Mouse (Mus musculus) liver, embryonic 14.5 days (tissue): ENCODE data around the gene Scrn3. TPM values are rescaled to one million over a fixed set of nuclear protein-coding genes. Genes with fewer than 3 reads are reported as not detected.

ENCODE experiments used
- ATAC-seq: fragments of 200-750 bp; cut with Nextera tagmentation; 2 replicates; pipeline ENCODE4 v1.8.0; 2017; ENCODE audit warnings: moderate number of reproducible peaks, mild to moderate bottlenecking, moderate library complexity; ENCODE audit not compliant: insufficient read depth
- DNase-seq, 3 experiments: peaks; one replicate each; pipeline ENCODE4 v3.0.0-alpha.2; 2012 to 2013; ENCODE audit warnings: low read depth in 3 of 3, low spot score in 3 of 3
- H3K27ac ChIP-seq: fragments of 300-500 bp; sonication (generic); 2 replicates; pipeline ENCODE4 v1.5.1; 2014; ENCODE audit warnings: moderate library complexity, mild to moderate bottlenecking, control low read depth, inconsistent platforms
- H3K27me3 ChIP-seq: fragments of 300-500 bp; sonication (generic); 2 replicates; pipeline ENCODE4 v1.6.1; 2014; ENCODE audit warnings: mild to moderate bottlenecking, low read length, moderate library complexity; ENCODE audit not compliant: control insufficient read depth, insufficient read depth
- H3K36me3 ChIP-seq: fragments of 300-500 bp; sonication (generic); replicated peaks from 2 replicates; pipeline ENCODE4 v1.6.1; 2014; ENCODE audit warnings: low read depth; ENCODE audit not compliant: control insufficient read depth, insufficient read depth
- H3K4me1 ChIP-seq, 2 experiments: fragments of 200-500 bp in 1 of 2; fragments of 300-500 bp in 1 of 2; sonication (generic) in 1 of 2; replicated peaks; 2 replicates each; pipeline ENCODE4 v1.6.1; 2012 to 2014; ENCODE audit warnings: antibody characterized with exemption in 1 of 2, inconsistent platforms in 1 of 2, low read length in 1 of 2; ENCODE audit not compliant: control insufficient read depth in 2 of 2, insufficient read depth in 2 of 2
- H3K4me2 ChIP-seq: fragments of 300-500 bp; sonication (generic); 2 replicates; pipeline ENCODE4 v1.6.1; 2014; ENCODE audit warnings: low read depth, mild to moderate bottlenecking, control low read depth, moderate library complexity
- H3K4me3 ChIP-seq, 2 experiments: fragments of 200-500 bp in 1 of 2; fragments of 300-500 bp in 1 of 2; sonication (generic) in 1 of 2; 2 replicates each; pipeline ENCODE4 v1.5.1; 2012 to 2014; ENCODE audit warnings: low read depth in 2 of 2, low read length in 2 of 2, mild to moderate bottlenecking in 2 of 2, control low read depth in 1 of 2, inconsistent platforms in 1 of 2, moderate library complexity in 1 of 2; ENCODE audit not compliant: insufficient read depth in 1 of 2
- H3K9ac ChIP-seq: fragments of 300-500 bp; sonication (generic); replicated peaks from 2 replicates; pipeline ENCODE4 v1.6.1; 2014; ENCODE audit warnings: mild to moderate bottlenecking, control low read depth, moderate library complexity
- H3K9me3 ChIP-seq: fragments of 300-500 bp; sonication (generic); 2 replicates; pipeline ENCODE4 v1.6.1; 2016; ENCODE audit warnings: low read length, mixed read lengths; ENCODE audit not compliant: control insufficient read depth
- CTCF ChIP-seq: IDR thresholded peaks from 2 replicates; pipeline ENCODE4 v1.5.1; 2016; ENCODE audit warnings: antibody characterized with exemption, low read depth, control low read depth
- EP300 ChIP-seq: IDR thresholded peaks from 2 replicates; pipeline ENCODE4 v1.6.1; 2016; ENCODE audit warnings: antibody characterized with exemption, low read depth
- WGBS: fragments of 180-500 bp; shearing (Covaris S2); extraction: QIAGEN DNeasy Blood & Tissue Kit; methylation state at CpG from one replicate; pipeline ENCODE4 v1.1.7; 2014; ENCODE audit not compliant: insufficient replicate concordance; 5-methylcytosine and 5-hydroxymethylcytosine counted together
- polyA plus RNA-seq, 2 experiments: library from polyadenylated mRNA; depleted of rRNA in 1 of 2; stranded (reverse) in 1 of 2; unstranded in 1 of 2; fragments of >200 nt; fragmentation: Nextera tagmentation in 1 of 2; extraction: Ambion mirVana in 1 of 2; gene quantifications; 2 replicates each; pipeline versions ENCODE4 v1.2.1 to v1.2.3; 2012 to 2014

Gene Scrn3
- polyA plus RNA-seq, 2 experiments = 20.1 to 22.4 TPM

- Histone ChIP-seq H3K36me3 (peaks cover 36% of the 10 kb centered on the region), H3K4me3 (no peak overlapping the region), H3K27ac (no peak overlapping the region), H3K27me3 (no peaks in the 10 kb centered on the region), H3K4me1 (peaks cover 21 to 28% of the 10 kb centered on the region in 2 experiments), H3K4me2 (no peak overlapping the region), H3K9me3 (no peaks in the 10 kb centered on the region), H3K9ac (no peak overlapping the region)
- no peak for TF ChIP-seq CTCF
- no peak for TF ChIP-seq EP300
- 64% methylated on average over 7 of the region's 7 CpGs for WGBS
- peak; percentile 29; the same call in 1 of the 2 replicates for ATAC-seq
- DNase-seq = no peak
Measured at GRCm38 (mm10) chr2:73298154-73298553, 14.2 kb upstream of the Scrn3 start.

- WGBS = 60% methylated on average over 3 of the region's 3 CpGs
- H3K4me1 ChIP-seq = peaks cover 22 to 31% of the 10 kb centered on the region in 2 experiments
Measured at GRCm38 (mm10) chr2:73298841-73299240, 13.6 kb upstream of the Scrn3 start.

GRCm38 (mm10) chr2:73301979-73302378 lies 10.4 kb upstream of the Scrn3 start:
- H3K36me3 ChIP-seq = peaks cover 59% of the 10 kb centered on the region
- H3K9ac ChIP-seq = peak overlapping the region; percentile 48
- ATAC-seq (peak; percentile 92), DNase-seq (peak in 2 of 3 experiments; percentile 43 to 59)
- 0% methylated on average over 1 of the region's 1 CpGs for WGBS
- H3K4me2 ChIP-seq = peak overlapping the region; percentile 57
- H3K4me3 ChIP-seq = 0 out of 4 replicates have a peak overlapping the region, but pooled peaks of 1 of the 2 experiments have one; percentile 4
- TF ChIP-seq CTCF (no peak), EP300 (peak; percentile 75)
- H3K27ac ChIP-seq = peak overlapping the region; percentile 75
- H3K27me3 ChIP-seq = no peaks in the 10 kb centered on the region
- peaks cover 22% of the 10 kb centered on the region in 2 experiments for H3K4me1 ChIP-seq
- no peaks in the 10 kb centered on the region for H3K9me3 ChIP-seq

More at GRCm38 (mm10) chr2:73298841-73299240, 13.6 kb upstream of the Scrn3 start:
- H3K9me3 ChIP-seq = no peaks in the 10 kb centered on the region
- H3K4me3 ChIP-seq = no peak overlapping the region
- TF ChIP-seq CTCF (no peak), EP300 (no peak)
- no peak overlapping the region for H3K27ac ChIP-seq
- H3K36me3 ChIP-seq = peaks cover 39% of the 10 kb centered on the region
- H3K27me3 ChIP-seq = no peaks in the 10 kb centered on the region
- DNase-seq (no peak), ATAC-seq (no peak)
- no peak overlapping the region for H3K9ac ChIP-seq
- no peak overlapping the region for H3K4me2 ChIP-seq

- DNase-seq = no peak
- Histone ChIP-seq H3K27me3 (no peaks in the 10 kb centered on the region), H3K36me3 (peaks cover 62% of the 10 kb centered on the region), H3K27ac (peak overlapping the region; percentile 75), H3K9ac (no peak overlapping the region), H3K4me1 (peaks cover 22% of the 10 kb centered on the region in 2 experiments), H3K4me2 (peak overlapping the region; percentile 57), H3K4me3 (no peak overlapping the region), H3K9me3 (no peaks in the 10 kb centered on the region)
- 66% methylated on average over 9 of the region's 9 CpGs for WGBS
- TF ChIP-seq CTCF = no peak
- no peak for TF ChIP-seq EP300
- no peak for ATAC-seq
Measured at GRCm38 (mm10) chr2:73302722-73303121, 9.7 kb upstream of the Scrn3 start.

- TF ChIP-seq CTCF (no peak), EP300 (no peak)
- DNase-seq (no peak), ATAC-seq (no peak)
- H3K4me1 ChIP-seq = peaks cover 22% of the 10 kb centered on the region in 2 experiments
- peaks cover 70% of the 10 kb centered on the region for H3K36me3 ChIP-seq
- no peak overlapping the region for H3K27ac ChIP-seq
- 86% methylated on average over 5 of the region's 5 CpGs for WGBS
- no peak overlapping the region for H3K4me3 ChIP-seq
- no peak overlapping the region for H3K9ac ChIP-seq
- H3K4me2 ChIP-seq = no peak overlapping the region
- H3K9me3 ChIP-seq = no peaks in the 10 kb centered on the region
- no peaks in the 10 kb centered on the region for H3K27me3 ChIP-seq
Measured at GRCm38 (mm10) chr2:73304506-73304905, 7.9 kb upstream of the Scrn3 start.
